Mouse (Mus musculus): ENCODE measurements at regions not wholly inside any gene's neighbourhood (a gene's known extent, or its start where the extent isn't known, plus 50 kb on each side); places are given as distances from the start of the nearest gene placed in this dataset.
A peak's percentile ranks its signal among the peaks of the same experiment; 100 is the strongest.

- no peak overlapping the region for H3K4me2 ChIP-seq (ENCODE audit: low read depth, low read length)
- H3K4me1 ChIP-seq (ENCODE audit: control insufficient read depth, insufficient read depth) = peaks cover 7% of the 10 kb centered on the region; the same call in 1 of the 2 replicates
- DNase-seq (ENCODE audit: low spot score) (peak; percentile 31), ATAC-seq (ENCODE audit: insufficient read depth, low read depth) (no peak)
- no peaks in the 10 kb centered on the region for H3K36me3 ChIP-seq (replicated peaks; ENCODE audit: control insufficient read depth, insufficient read depth, low read length)
- no peaks in the 10 kb centered on the region for H3K9me3 ChIP-seq (replicated peaks; ENCODE audit: control insufficient read depth, low read length)
- no peak for TF ChIP-seq EP300 (IDR thresholded peaks at IDR 0.05; ENCODE audit: low read depth)
- TF ChIP-seq CTCF (IDR thresholded peaks at IDR 0.05; ENCODE audit: low read depth) = no peak
- no peak overlapping the region for H3K4me3 ChIP-seq (ENCODE audit: low read depth, low read length)
- WGBS = 19% methylated on average over 6 of the region's 6 CpGs
- H3K27me3 ChIP-seq (ENCODE audit: control insufficient read depth, insufficient read depth, low read length) = no peaks in the 10 kb centered on the region
- H3K9ac ChIP-seq (replicated peaks; ENCODE audit: low read depth, low read length) = no peak overlapping the region
- no peak overlapping the region for H3K27ac ChIP-seq (ENCODE audit: low read depth)
Measured at GRCm38 (mm10) chr5:46488140-46488942, 630.9 kb upstream of the Lcorl start.

- WGBS = 73% methylated on average over 1 of the region's 1 CpGs
- no peak for ATAC-seq (ENCODE audit: insufficient read depth, low read depth)
Measured at GRCm38 (mm10) chr5:46486740-46487326, 629.4 kb upstream of the Lcorl start.

GRCm38 (mm10) chr5:46456356-46456755 is 598.9 kb upstream of the Lcorl start:
- H3K36me3 ChIP-seq (replicated peaks; ENCODE audit: control insufficient read depth, insufficient read depth, low read length) = no peaks in the 10 kb centered on the region
- DNase-seq (ENCODE audit: low spot score) = no peak
- no peaks in the 10 kb centered on the region for H3K27me3 ChIP-seq (ENCODE audit: control insufficient read depth, insufficient read depth, low read length)
- H3K4me1 ChIP-seq (ENCODE audit: control insufficient read depth, insufficient read depth) = no peaks in the 10 kb centered on the region
- no peak overlapping the region for H3K4me2 ChIP-seq (ENCODE audit: low read depth, low read length)
- H3K27ac ChIP-seq (ENCODE audit: low read depth) = no peak overlapping the region
- H3K9ac ChIP-seq (replicated peaks; ENCODE audit: low read depth, low read length) = no peak overlapping the region
- ATAC-seq (ENCODE audit: insufficient read depth, low read depth) = no peak
- TF ChIP-seq EP300 (IDR thresholded peaks at IDR 0.05; ENCODE audit: low read depth) (no peak), CTCF (IDR thresholded peaks at IDR 0.05; ENCODE audit: low read depth) (no peak)
- no peak overlapping the region for H3K4me3 ChIP-seq (ENCODE audit: low read depth, low read length)
- 78% methylated on average over 3 of the region's 3 CpGs for WGBS
- no peaks in the 10 kb centered on the region for H3K9me3 ChIP-seq (replicated peaks; ENCODE audit: control insufficient read depth, low read length)

More at GRCm38 (mm10) chr5:46486740-46487326, 629.4 kb upstream of the Lcorl start:
- Histone ChIP-seq H3K4me2 (ENCODE audit: low read depth, low read length) (no peak overlapping the region), H3K9me3 (replicated peaks; ENCODE audit: control insufficient read depth, low read length) (no peaks in the 10 kb centered on the region), H3K27ac (ENCODE audit: low read depth) (no peak overlapping the region), H3K9ac (replicated peaks; ENCODE audit: low read depth, low read length) (no peak overlapping the region), H3K4me1 (ENCODE audit: control insufficient read depth, insufficient read depth) (peaks cover 7% of the 10 kb centered on the region; the same call in 1 of the 2 replicates), H3K4me3 (ENCODE audit: low read depth, low read length) (no peak overlapping the region), H3K27me3 (ENCODE audit: control insufficient read depth, insufficient read depth, low read length) (no peaks in the 10 kb centered on the region), H3K36me3 (replicated peaks; ENCODE audit: control insufficient read depth, insufficient read depth, low read length) (no peaks in the 10 kb centered on the region)
- TF ChIP-seq EP300 (IDR thresholded peaks at IDR 0.05; ENCODE audit: low read depth) = no peak
- DNase-seq (ENCODE audit: low spot score) = no peak

GRCm38 (mm10) chr5:46448274-46448673 is 590.9 kb upstream of the Lcorl start:
- Histone ChIP-seq H3K27ac (ENCODE audit: low read depth) (no peak overlapping the region), H3K36me3 (replicated peaks; ENCODE audit: control insufficient read depth, insufficient read depth, low read length) (no peaks in the 10 kb centered on the region), H3K4me3 (ENCODE audit: low read depth, low read length) (no peak overlapping the region), H3K27me3 (ENCODE audit: control insufficient read depth, insufficient read depth, low read length) (no peaks in the 10 kb centered on the region), H3K9ac (replicated peaks; ENCODE audit: low read depth, low read length) (no peak overlapping the region), H3K9me3 (replicated peaks; ENCODE audit: control insufficient read depth, low read length) (no peaks in the 10 kb centered on the region), H3K4me1 (ENCODE audit: control insufficient read depth, insufficient read depth) (no peaks in the 10 kb centered on the region), H3K4me2 (ENCODE audit: low read depth, low read length) (no peak overlapping the region)
- DNase-seq (ENCODE audit: low spot score) (no peak), ATAC-seq (ENCODE audit: insufficient read depth, low read depth) (no peak)
- no peak for TF ChIP-seq EP300 (IDR thresholded peaks at IDR 0.05; ENCODE audit: low read depth)
- no peak for TF ChIP-seq CTCF (IDR thresholded peaks at IDR 0.05; ENCODE audit: low read depth)
- WGBS = 53% methylated on average over 4 of the region's 4 CpGs

GRCm38 (mm10) chr5:46445844-46446243 is 588.4 kb upstream of the Lcorl start:
- H3K4me2 ChIP-seq (ENCODE audit: low read depth, low read length) = no peak overlapping the region

More at GRCm38 (mm10) chr5:46445844-46446243, 588.4 kb upstream of the Lcorl start:
- no peak overlapping the region for H3K9ac ChIP-seq (replicated peaks; ENCODE audit: low read depth, low read length)
- no peak for ATAC-seq (ENCODE audit: insufficient read depth, low read depth)
- H3K9me3 ChIP-seq (replicated peaks; ENCODE audit: control insufficient read depth, low read length) = no peaks in the 10 kb centered on the region
- H3K27ac ChIP-seq (ENCODE audit: low read depth) = no peak overlapping the region
- H3K27me3 ChIP-seq (ENCODE audit: control insufficient read depth, insufficient read depth, low read length) = no peaks in the 10 kb centered on the region
- no peak for TF ChIP-seq CTCF (IDR thresholded peaks at IDR 0.05; ENCODE audit: low read depth)
- TF ChIP-seq EP300 (IDR thresholded peaks at IDR 0.05; ENCODE audit: low read depth) = no peak
- no peaks in the 10 kb centered on the region for H3K36me3 ChIP-seq (replicated peaks; ENCODE audit: control insufficient read depth, insufficient read depth, low read length)
- 15% methylated on average over 3 of the region's 3 CpGs for WGBS
- DNase-seq (ENCODE audit: low spot score) = no peak
- no peaks in the 10 kb centered on the region for H3K4me1 ChIP-seq (ENCODE audit: control insufficient read depth, insufficient read depth)
- no peak overlapping the region for H3K4me3 ChIP-seq (ENCODE audit: low read depth, low read length)
